In the genomic region with DNA sequence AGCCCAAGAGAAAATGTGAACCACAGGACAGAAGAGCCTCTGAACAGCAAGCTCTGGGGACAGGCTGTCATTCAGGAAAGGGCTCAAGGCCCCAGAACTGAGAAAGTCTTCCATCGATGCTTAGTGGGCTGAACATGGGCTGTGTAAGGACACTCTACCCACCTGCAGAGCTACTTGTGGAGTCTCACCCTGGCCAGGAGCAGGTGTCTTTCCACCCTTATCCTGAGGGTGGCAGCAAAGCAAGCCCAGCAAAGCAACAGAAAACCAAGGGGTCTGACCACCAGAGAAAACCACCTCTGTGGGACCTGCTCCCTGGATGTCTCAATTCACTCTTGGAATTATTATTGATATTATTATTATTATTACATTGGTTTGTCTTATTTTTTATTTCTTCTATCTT, we compare ENCODE assay signal across 8 mouse cellular contexts. TPM values are rescaled to one million over a fixed set of nuclear protein-coding genes. Genes with fewer than 3 reads are reported as not detected.
DNase-seq lines count a peak whose midpoint lies in the region; ATAC-seq and TF ChIP-seq lines count a peak whose summit lies in the region.

No protein-coding gene starts in this region.

- peaks cover 2% of the 10 kb centered on the region; the same call in 1 of the 2 replicates for H3K36me3 ChIP-seq in heart, embryonic 11.5 days (ENCODE audit: control insufficient read depth, insufficient read depth, low read length)
- H3K36me3 ChIP-seq in ES-E14 (ENCODE audit: control insufficient read depth, insufficient read depth, low read length, poor library complexity, severe bottlenecking), result no peaks in the 10 kb centered on the region
- H3K36me3 ChIP-seq in heart, embryonic 12.5 days, result peaks cover 43% of the 10 kb centered on the region

- H3K9ac ChIP-seq in heart, embryonic 11.5 days (ENCODE audit: low read depth, low read length), result no peak overlapping the region
- H3K9ac ChIP-seq in ES-E14 (ENCODE audit: insufficient read depth, low read depth, low read length, poor library complexity, severe bottlenecking), result no peak overlapping the region
- peak overlapping the region; percentile 15; the same call in 1 of the 2 replicates for H3K9ac ChIP-seq in heart, embryonic 12.5 days

- H3K9me3 ChIP-seq in heart, embryonic 11.5 days (replicated peaks; ENCODE audit: control insufficient read depth, low read length), result no peaks in the 10 kb centered on the region
- no peaks in the 10 kb centered on the region for H3K9me3 ChIP-seq in ES-E14 (ENCODE audit: control insufficient read depth, insufficient read depth, low read depth, low read length)
- H3K9me3 ChIP-seq in heart, embryonic 12.5 days (replicated peaks), result no peaks in the 10 kb centered on the region

- H3K4me2 ChIP-seq in heart, embryonic 11.5 days, result no peak overlapping the region
- no peak overlapping the region for H3K4me2 ChIP-seq in heart, embryonic 12.5 days

- no peak overlapping the region for H3K4me3 ChIP-seq in heart, embryonic 11.5 days (ENCODE audit: low read depth, low read length)
- H3K4me3 ChIP-seq in ES-E14 (ENCODE audit: insufficient read depth in 1 of 2, low read depth in 1 of 2, low read length in 2 of 2, poor library complexity in 1 of 2, severe bottlenecking in 1 of 2), result no peak overlapping the region
- H3K4me3 ChIP-seq in heart, embryonic 12.5 days, result no peak overlapping the region

- no peak overlapping the region for H3K27ac ChIP-seq in heart, embryonic 11.5 days (ENCODE audit: low read depth, low read length)
- H3K27ac ChIP-seq in ES-E14 (ENCODE audit: insufficient read depth, low read depth, low read length, poor library complexity, severe bottlenecking), result no peak overlapping the region
- no peak overlapping the region for H3K27ac ChIP-seq in heart, embryonic 12.5 days (ENCODE audit: poor library complexity, severe bottlenecking)

- H3K4me1 ChIP-seq in heart, embryonic 11.5 days (ENCODE audit: control insufficient read depth, insufficient read depth, low read length), result peaks cover 15% of the 10 kb centered on the region
- peaks cover 0 to 5% of the 10 kb centered on the region in 2 experiments; a peak in 1 of 4 replicates for H3K4me1 ChIP-seq in ES-E14 (ENCODE audit: control insufficient read depth in 2 of 2, insufficient read depth in 2 of 2, low read length in 2 of 2, poor library complexity in 1 of 2)
- peaks cover 47% of the 10 kb centered on the region for H3K4me1 ChIP-seq in heart, embryonic 12.5 days (replicated peaks)

- no peaks in the 10 kb centered on the region for H3K27me3 ChIP-seq in heart, embryonic 11.5 days (ENCODE audit: control insufficient read depth, insufficient read depth, low read length)
- 0 out of 2 replicates have a peak, but pooled peaks cover 6% of the 10 kb centered on the region for H3K27me3 ChIP-seq in heart, embryonic 12.5 days (replicated peaks)

- 14% methylated on average over 1 of the region's 1 CpGs for WGBS in heart, embryonic 11.5 days (ENCODE audit: insufficient replicate concordance)
- WGBS in heart, embryonic 12.5 days, result 48% methylated on average over 1 of the region's 1 CpGs

- in situ Hi-C loops in ES-E14 (cut with MboI; ENCODE audit: low sequenced_read_pairs in 2 of 2, unreplicated experiment in 2 of 2), result no loop called here

- ATAC-seq in heart, embryonic 11.5 days (replicated peaks; ENCODE audit: insufficient number of reproducible peaks, low FRiP score, low TSS enrichment), result no peak
- ATAC-seq in common myeloid progenitor, adult 5-6 weeks (replicated peaks; ENCODE audit: low read depth, poor library complexity, severe bottlenecking), result peak; percentile 78
- ATAC-seq in heart, embryonic 12.5 days (ENCODE audit: insufficient number of reproducible peaks, low FRiP score), result peak; percentile 38; the same call in 1 of the 2 replicates

- peak; percentile 94 for DNase-seq in heart, adult 11 months
- DNase-seq in ES-E14 (ENCODE audit: low read depth, low spot score), result peak; percentile 56
- DNase-seq in layer of hippocampus, postnatal 10 days (ENCODE audit: low spot score in 2 of 2), result peak; percentile 75 to 77
- peak; percentile 54 for DNase-seq in mesoderm, embryonic 11.5 days (ENCODE audit: low read depth, low spot score)
- DNase-seq in spleen, postnatal 36 days (ENCODE audit: low spot score in 2 of 2), result peak; percentile 32 to 35

TF ChIP-seq in ES-E14, 5 proteins besides CTCF, POLR2A, EP300 and RAD21:
- no peak for TF ChIP-seq CHD2 (IDR thresholded peaks at IDR 0.05; ENCODE audit: low read depth, low read length)
- TF ChIP-seq ZNF384 (IDR thresholded peaks at IDR 0.05; ENCODE audit: low read depth, low read length), result no peak
- 0 out of 2 replicates have a peak, but pooled peaks have one; percentile 22 for TF ChIP-seq ZC3H11A (IDR thresholded peaks at IDR 0.05; ENCODE audit: borderline replicate concordance, low read depth, low read length)

RNA-seq across cellular contexts. Expression of a gene that starts 25.6 kb away (rescaled TPM):
- polyA plus RNA-seq in heart, embryonic 11.5 days (2014; fragmentation: Nextera tagmentation; extraction: Ambion mirVana), result 13.0 and 19.7 TPM in 2 replicates
- 3.9 and 4.9 TPM in 2 replicates for total RNA-seq in ES-E14 (2012; rRNA removed)
- total RNA-seq in common myeloid progenitor, adult 5-6 weeks (2017), result 1.2 TPM in 1 of 2 replicates, not detected in the other
- polyA plus RNA-seq in heart, embryonic 12.5 days (2016; fragmentation: Nextera tagmentation; extraction: Ambion mirVana), result 14.4 and 14.6 TPM in 2 replicates
- total RNA-seq in layer of hippocampus, postnatal 10 days (2021), result 10 to 100 TPM; 76.6 to 77.1 TPM

Comparison
In these comparisons a context has a peak if more than half of its experiments do, and no peak if none do; other contexts are left out.
1. DNase-seq: peak in every context shown above with its lines; median percentile 94 in heart, adult 11 months; 76 in layer of hippocampus, postnatal 10 days; 56 in ES-E14; 54 in mesoderm, embryonic 11.5 days; 34 in spleen, postnatal 36 days.
2. RNA of a gene that starts 25.6 kb away (total RNA-seq): 76.6 to 77.1 TPM in layer of hippocampus, postnatal 10 days; 3.9 to 4.9 TPM in ES-E14 and 1.2 TPM in common myeloid progenitor, adult 5-6 weeks; every median in the first group is over 10 times any median in the second.